Mouse (Mus musculus) hindbrain, embryonic 13.5 days (tissue): ENCODE results near the gene Hyal5. TPM values are rescaled to one million over a fixed set of nuclear protein-coding genes. Genes with fewer than 3 reads are reported as not detected.

Experiments
- polyA plus RNA-seq: library from polyadenylated mRNA; unstranded; fragments of >200 nt; fragmentation: Nextera tagmentation; extraction: Ambion mirVana; gene quantifications from 2 replicates; pipeline ENCODE4 v1.2.1, GENCODE M21; 2015

The Hyal5 gene
- polyA plus RNA-seq, 1 experiment from 2014 or later, result not detected

Other genes with a start within 250 kb of the Hyal5 start
- 63.5 and 66.2 TPM in 2 replicates for gene Wasl, start 193.0 kb upstream of the Hyal5 start, polyA plus RNA-seq
- not detected in 2 replicates for gene Hyal6, start 124.8 kb upstream of the Hyal5 start, polyA plus RNA-seq
- not detected in 2 replicates for gene Hyal4, start 109.7 kb upstream of the Hyal5 start, polyA plus RNA-seq
- not detected in 2 replicates for gene Spam1, start 66.8 kb upstream of the Hyal5 start, polyA plus RNA-seq
- gene Tmem229a, start 98.3 kb downstream of the Hyal5 start, polyA plus RNA-seq, result 2.0 TPM in 2 replicates